Mouse (Mus musculus): ENCODE measurements at regions not wholly inside any gene's neighbourhood (a gene's known extent, or its start where the extent isn't known, plus 50 kb on each side); places are given as distances from the start of the nearest gene placed in this dataset.
A peak's percentile ranks its signal among the peaks of the same experiment; 100 is the strongest.

GRCm38 (mm10) chr1:152313480-152313879, 73.0 kb downstream of the Tsen15 start:
- no peak overlapping the region for H3K27ac ChIP-seq
- WGBS = 73% methylated on average over 2 of the region's 2 CpGs
- H3K4me1 ChIP-seq = no peaks in the 10 kb centered on the region
- ATAC-seq (ENCODE audit: low FRiP score) = no peak
- H3K27me3 ChIP-seq = no peaks in the 10 kb centered on the region
- H3K4me3 ChIP-seq = no peak overlapping the region
- H3K9ac ChIP-seq = no peak overlapping the region
- no peaks in the 10 kb centered on the region for H3K36me3 ChIP-seq
- H3K9me3 ChIP-seq (replicated peaks) = no peaks in the 10 kb centered on the region
- H3K4me2 ChIP-seq (replicated peaks) = no peak overlapping the region

DNA sequence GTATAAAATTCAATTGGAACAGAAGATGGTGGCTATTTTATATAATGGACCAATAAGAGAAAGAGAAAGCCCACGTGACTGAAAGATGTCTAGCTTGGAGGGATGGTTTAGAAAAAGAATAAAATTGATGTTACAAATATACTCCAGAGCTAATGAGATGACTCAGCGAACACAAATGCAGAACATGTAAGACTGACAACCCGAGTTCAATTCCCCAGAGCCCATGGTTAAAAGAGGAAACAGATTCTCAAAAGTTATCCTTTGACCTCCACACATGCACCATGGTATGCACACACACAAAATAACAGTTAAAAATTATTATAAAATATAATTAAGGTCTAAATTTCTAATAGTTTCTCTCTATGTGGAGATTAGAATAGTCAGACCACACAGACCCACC, 81.0 kb downstream of the Tsen15 start:
- H3K9me3 ChIP-seq (replicated peaks) = no peaks in the 10 kb centered on the region
- H3K9ac ChIP-seq = no peak overlapping the region
- no peaks in the 10 kb centered on the region for H3K27me3 ChIP-seq
- H3K36me3 ChIP-seq = no peaks in the 10 kb centered on the region
- no peak for ATAC-seq (ENCODE audit: low FRiP score)
- H3K4me2 ChIP-seq (replicated peaks) = no peak overlapping the region
- no peak overlapping the region for H3K27ac ChIP-seq
- WGBS = 73% methylated on average over 3 of the region's 3 CpGs
- 0 out of 2 replicates have a peak, but pooled peaks cover 3% of the 10 kb centered on the region for H3K4me1 ChIP-seq
- no peak overlapping the region for H3K4me3 ChIP-seq

GRCm38 (mm10) chr1:152304487-152305130, 81.9 kb downstream of the Tsen15 start:
- Histone ChIP-seq H3K4me3 (no peak overlapping the region), H3K27me3 (no peaks in the 10 kb centered on the region), H3K9ac (no peak overlapping the region), H3K4me2 (replicated peaks) (no peak overlapping the region), H3K9me3 (replicated peaks) (no peaks in the 10 kb centered on the region), H3K27ac (no peak overlapping the region), H3K36me3 (no peaks in the 10 kb centered on the region), H3K4me1 (0 out of 2 replicates have a peak, but pooled peaks cover 3% of the 10 kb centered on the region)
- 85% methylated on average over 14 of the region's 14 CpGs for whole genome bisulfite sequencing
- ATAC-seq (ENCODE audit: low FRiP score) = no peak

GRCm38 (mm10) chr1:152301355-152301754, 85.1 kb downstream of the Tsen15 start:
- H3K9ac ChIP-seq = no peak overlapping the region
- no peaks in the 10 kb centered on the region for H3K36me3 ChIP-seq
- no peak for ATAC-seq (ENCODE audit: low FRiP score)
- no peak overlapping the region for H3K4me3 ChIP-seq
- no peaks in the 10 kb centered on the region for H3K9me3 ChIP-seq (replicated peaks)
- H3K4me1 ChIP-seq = 0 out of 2 replicates have a peak, but pooled peaks cover 3% of the 10 kb centered on the region
- H3K27me3 ChIP-seq = no peaks in the 10 kb centered on the region
- no peak overlapping the region for H3K27ac ChIP-seq
- H3K4me2 ChIP-seq (replicated peaks) = no peak overlapping the region
- 70% methylated on average over 8 of the region's 8 CpGs for WGBS

GRCm38 (mm10) chr1:152292196-152292736, 94.2 kb downstream of the Tsen15 start:
- Histone ChIP-seq H3K9me3 (replicated peaks) (no peaks in the 10 kb centered on the region), H3K27ac (no peak overlapping the region), H3K36me3 (no peaks in the 10 kb centered on the region), H3K4me1 (0 out of 2 replicates have a peak, but pooled peaks cover 13% of the 10 kb centered on the region), H3K9ac (no peak overlapping the region), H3K4me2 (replicated peaks) (no peak overlapping the region), H3K27me3 (no peaks in the 10 kb centered on the region), H3K4me3 (no peak overlapping the region)
- ATAC-seq (ENCODE audit: low FRiP score) = no peak
- WGBS = 84% methylated on average over 9 of the region's 9 CpGs

GRCm38 (mm10) chr1:152290768-152291167, 95.7 kb downstream of the Tsen15 start:
- 47% methylated on average over 7 of the region's 7 CpGs for WGBS
- no peak overlapping the region for H3K9ac ChIP-seq
- H3K4me3 ChIP-seq = no peak overlapping the region
- peak; percentile 59; the same call in 1 of the 2 replicates for ATAC-seq (ENCODE audit: low FRiP score)
- H3K36me3 ChIP-seq = no peaks in the 10 kb centered on the region
- H3K27ac ChIP-seq = no peak overlapping the region
- no peaks in the 10 kb centered on the region for H3K9me3 ChIP-seq (replicated peaks)
- no peak overlapping the region for H3K4me2 ChIP-seq (replicated peaks)
- H3K4me1 ChIP-seq = peaks cover 27% of the 10 kb centered on the region
- H3K27me3 ChIP-seq = no peaks in the 10 kb centered on the region

DNA sequence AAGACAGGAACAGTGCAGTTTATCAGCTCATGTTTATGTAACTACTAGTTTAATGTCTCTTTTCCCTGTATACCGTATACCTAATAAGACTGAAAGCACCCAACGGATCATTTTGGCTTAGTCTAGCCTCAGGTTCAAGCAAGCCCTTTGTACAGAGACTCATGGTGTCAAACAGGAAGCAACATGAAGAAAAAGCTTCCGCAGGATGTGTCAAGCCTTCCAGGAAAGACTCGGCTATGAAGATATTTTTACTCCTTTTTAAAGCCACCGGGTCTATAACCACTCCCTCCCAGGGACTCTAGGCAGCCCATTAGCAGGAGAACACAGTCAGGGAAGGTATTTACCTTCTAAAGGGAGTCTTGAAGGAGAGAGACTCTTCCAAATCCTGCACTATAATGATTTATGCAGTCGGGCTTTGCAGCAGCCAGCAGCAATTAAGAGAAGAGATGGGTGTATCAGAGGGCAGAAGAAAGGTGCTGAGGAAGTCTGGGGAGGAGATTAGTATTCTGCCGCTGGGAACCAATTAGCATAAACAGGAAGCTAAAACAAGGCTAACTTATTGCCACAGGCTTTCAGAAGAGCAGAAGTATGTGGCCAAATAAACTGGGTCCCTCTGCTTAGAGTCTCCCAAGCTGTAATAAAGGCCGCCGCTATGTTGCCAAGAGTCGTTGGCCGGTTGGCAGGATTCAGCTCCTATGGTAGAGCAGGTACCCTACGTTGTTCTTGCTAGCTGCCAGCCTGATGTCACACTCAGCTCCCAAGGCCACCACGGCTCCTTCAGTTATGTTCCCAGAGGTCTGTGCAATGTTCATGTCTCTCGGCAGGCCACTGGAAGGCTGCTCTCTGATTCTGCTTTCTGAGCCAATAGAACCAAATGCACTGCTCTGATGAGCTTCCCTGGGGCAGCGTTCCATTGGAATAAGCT, 98.7 kb downstream of the Tsen15 start:
- Histone ChIP-seq H3K27ac (no peak overlapping the region), H3K4me2 (replicated peaks) (no peak overlapping the region), H3K4me1 (peaks cover 33% of the 10 kb centered on the region), H3K4me3 (no peak overlapping the region), H3K27me3 (no peaks in the 10 kb centered on the region; the same call in 1 of the 2 replicates), H3K9me3 (replicated peaks) (no peaks in the 10 kb centered on the region), H3K9ac (no peak overlapping the region), H3K36me3 (no peaks in the 10 kb centered on the region)
- no peak for ATAC-seq (ENCODE audit: low FRiP score)
- WGBS = 80% methylated on average over 15 of the region's 15 CpGs

DNA sequence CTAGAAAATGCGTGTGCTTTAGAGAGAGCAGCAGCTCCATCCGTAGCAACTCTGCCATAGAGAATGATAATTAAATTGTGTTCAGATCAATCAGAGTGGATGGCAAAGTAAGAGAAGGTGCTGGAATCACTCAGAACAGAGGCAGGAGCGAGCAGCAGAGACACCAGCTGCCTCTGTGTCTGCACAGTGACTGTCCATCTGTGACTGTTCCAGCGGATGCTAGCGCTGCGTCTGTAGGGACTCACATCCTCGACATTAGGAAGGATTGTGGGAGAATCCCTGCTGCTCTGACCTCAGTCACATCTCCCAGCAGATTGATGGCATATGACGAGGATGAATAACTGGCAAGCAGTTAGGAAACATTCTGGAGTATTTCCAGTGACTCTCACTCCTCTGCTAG, 99.8 kb downstream of the Tsen15 start:
- Histone ChIP-seq H3K36me3 (no peaks in the 10 kb centered on the region), H3K4me2 (replicated peaks) (no peak overlapping the region), H3K4me1 (peaks cover 31% of the 10 kb centered on the region), H3K27me3 (no peaks in the 10 kb centered on the region; the same call in 1 of the 2 replicates), H3K4me3 (no peak overlapping the region), H3K9me3 (replicated peaks) (no peaks in the 10 kb centered on the region), H3K9ac (no peak overlapping the region), H3K27ac (0 out of 2 replicates have a peak overlapping the region, but pooled peaks have one; percentile 2)
- WGBS = 53% methylated on average over 8 of the region's 8 CpGs
- peak; percentile 62; the same call in 1 of the 2 replicates for ATAC-seq (ENCODE audit: low FRiP score)

DNA sequence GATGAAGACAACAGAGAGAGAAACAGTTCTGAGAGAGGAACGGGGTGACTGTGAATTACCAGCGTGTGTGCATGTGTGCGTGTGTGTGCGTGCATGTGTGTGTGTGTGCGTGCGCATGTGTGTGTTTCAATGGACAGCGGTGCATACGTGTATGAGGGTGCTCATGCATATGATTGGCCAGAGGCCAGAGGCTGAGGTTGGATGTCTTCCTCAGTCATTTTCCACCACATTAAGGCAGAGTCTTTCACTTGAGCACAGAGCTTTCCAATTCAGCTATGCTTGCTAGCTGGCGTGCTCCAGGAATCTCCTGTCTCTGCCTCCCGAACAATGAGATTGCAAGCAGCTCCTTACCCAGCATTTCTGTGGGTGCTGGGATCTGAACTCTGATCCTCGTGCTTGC, 104.4 kb downstream of the Tsen15 start:
- H3K27ac ChIP-seq = no peak overlapping the region
- H3K9ac ChIP-seq = no peak overlapping the region
- peaks cover 23% of the 10 kb centered on the region for H3K4me1 ChIP-seq
- no peak for ATAC-seq (ENCODE audit: low FRiP score)
- H3K4me3 ChIP-seq = no peak overlapping the region
- H3K27me3 ChIP-seq = no peaks in the 10 kb centered on the region; the same call in 1 of the 2 replicates
- no peaks in the 10 kb centered on the region for H3K9me3 ChIP-seq (replicated peaks)
- no peak overlapping the region for H3K4me2 ChIP-seq (replicated peaks)
- WGBS = 94% methylated on average over 11 of the region's 11 CpGs
- no peaks in the 10 kb centered on the region for H3K36me3 ChIP-seq

- Histone ChIP-seq H3K9me3 (replicated peaks) (no peaks in the 10 kb centered on the region), H3K4me2 (replicated peaks) (no peak overlapping the region), H3K9ac (no peak overlapping the region), H3K4me3 (no peak overlapping the region), H3K27me3 (no peaks in the 10 kb centered on the region; the same call in 1 of the 2 replicates), H3K4me1 (peaks cover 13% of the 10 kb centered on the region), H3K36me3 (no peaks in the 10 kb centered on the region), H3K27ac (peak overlapping the region; percentile 8; the same call in 1 of the 2 replicates)
- WGBS = 77% methylated on average over 8 of the region's 8 CpGs
- ATAC-seq (ENCODE audit: low FRiP score) = 0 out of 2 replicates have a peak, but pooled peaks have one; percentile 29
Measured at GRCm38 (mm10) chr1:152281201-152281600, 105.3 kb downstream of the Tsen15 start.

DNA sequence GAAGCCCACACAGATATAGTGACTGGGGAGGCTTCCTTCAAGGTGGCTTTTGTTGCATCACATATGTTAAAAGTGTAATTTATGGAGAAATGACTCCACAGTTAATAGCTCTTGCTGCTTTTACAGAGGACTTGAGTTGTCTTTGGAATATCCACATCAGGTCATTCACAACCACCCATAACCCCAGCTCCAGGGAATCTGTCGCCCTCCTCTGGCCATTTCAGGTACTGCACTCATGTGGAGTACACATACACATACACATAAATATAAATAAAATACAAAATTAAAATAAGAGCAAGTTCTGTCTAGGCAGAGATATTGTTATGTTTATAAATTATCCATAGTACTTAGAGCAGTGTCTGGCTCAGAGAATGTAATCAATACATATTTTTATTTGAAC, 106.5 kb downstream of the Tsen15 start:
- H3K4me1 ChIP-seq = peaks cover 5% of the 10 kb centered on the region; the same call in 1 of the 2 replicates
- no peaks in the 10 kb centered on the region for H3K36me3 ChIP-seq
- no peak for ATAC-seq (ENCODE audit: low FRiP score)
- WGBS = 27% methylated on average over 1 of the region's 1 CpGs
- H3K9ac ChIP-seq = no peak overlapping the region
- no peaks in the 10 kb centered on the region for H3K9me3 ChIP-seq (replicated peaks)
- H3K4me2 ChIP-seq (replicated peaks) = no peak overlapping the region
- no peak overlapping the region for H3K4me3 ChIP-seq
- no peaks in the 10 kb centered on the region; the same call in 1 of the 2 replicates for H3K27me3 ChIP-seq
- no peak overlapping the region for H3K27ac ChIP-seq

DNA sequence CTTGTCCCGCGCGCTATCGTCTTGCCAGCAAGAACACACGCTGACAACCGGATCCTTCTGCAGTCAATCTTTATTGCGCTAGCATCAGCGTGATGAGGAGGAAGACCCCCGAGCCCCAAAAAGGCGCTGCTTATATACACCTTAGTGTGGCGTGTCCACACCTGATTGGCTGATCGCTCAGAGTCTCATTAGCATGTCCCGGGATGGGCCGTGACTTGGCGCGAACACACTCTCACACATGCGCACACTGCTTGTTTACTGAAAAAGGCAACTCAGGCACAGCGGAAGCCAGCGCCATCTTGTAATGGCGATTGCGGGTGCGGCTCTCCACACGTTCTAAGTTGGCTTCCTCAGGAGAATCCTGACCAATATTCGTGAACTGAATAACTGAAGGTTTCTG, 111.5 kb downstream of the Tsen15 start:
- Histone ChIP-seq H3K27me3 (no peaks in the 10 kb centered on the region), H3K27ac (no peak overlapping the region), H3K4me3 (no peak overlapping the region), H3K36me3 (no peaks in the 10 kb centered on the region), H3K9me3 (replicated peaks) (no peaks in the 10 kb centered on the region), H3K9ac (no peak overlapping the region), H3K4me2 (replicated peaks) (no peak overlapping the region), H3K4me1 (peaks cover 6% of the 10 kb centered on the region; the same call in 1 of the 2 replicates)
- ATAC-seq (ENCODE audit: low FRiP score) = no peak
- whole genome bisulfite sequencing = 97% methylated on average over 24 of the region's 24 CpGs
